Mouse (Mus musculus) retina, embryonic 14.5 days (tissue): ENCODE data around the gene Ptpn20.

Source experiments
- DNase-seq: peaks from one replicate; pipeline ENCODE4 v3.0.0-alpha.2; 2015; ENCODE audit warnings: low spot score

Gene Ptpn20

GRCm38 (mm10) chr14:33588951-33589350 lies at the start of gene Ptpn20:
TSS of gene Ptpn20 (plus strand) at chr14:33589207.
- DNase-seq: peak; percentile 21

- DNase-seq: no peak
These were observed 49.3 kb upstream of the Ptpn20 start for GRCm38 (mm10) chr14:33539559-33540167.

GRCm38 (mm10) chr14:33545565-33546143 lies 43.4 kb upstream of the Ptpn20 start:
- no peak for DNase-seq

GRCm38 (mm10) chr14:33548650-33549049 lies 40.4 kb upstream of the Ptpn20 start:
- no peak for DNase-seq

- DNase-seq: no peak
These were observed 39.2 kb upstream of the Ptpn20 start for GRCm38 (mm10) chr14:33549856-33550255.

- no peak for DNase-seq
These were observed 18.3 kb upstream of the Ptpn20 start for GRCm38 (mm10) chr14:33570737-33571136.

GRCm38 (mm10) chr14:33573643-33574042 lies 15.4 kb upstream of the Ptpn20 start:
- DNase-seq: no peak

GRCm38 (mm10) chr14:33579771-33580484 lies 9.1 kb upstream of the Ptpn20 start:
- DNase-seq: no peak

GRCm38 (mm10) chr14:33598376-33599130 lies 9.5 kb downstream of the Ptpn20 start:
- DNase-seq: no peak

- DNase-seq: no peak
These were observed 18.4 kb downstream of the Ptpn20 start for GRCm38 (mm10) chr14:33607431-33607830.

GRCm38 (mm10) chr14:33625036-33625435 lies 36.0 kb downstream of the Ptpn20 start:
- no peak for DNase-seq

GRCm38 (mm10) chr14:33632790-33633372 lies 43.9 kb downstream of the Ptpn20 start:
- DNase-seq: peak; percentile 71

- no peak for DNase-seq
These were observed 45.3 kb downstream of the Ptpn20 start for GRCm38 (mm10) chr14:33634354-33634753.

GRCm38 (mm10) chr14:33634774-33635173 lies 45.8 kb downstream of the Ptpn20 start:
- DNase-seq: no peak

GRCm38 (mm10) chr14:33639357-33639756 lies 50.4 kb downstream of the Ptpn20 start:
- DNase-seq: peak; percentile 47

- no peak for DNase-seq
These were observed 61.7 kb downstream of the Ptpn20 start for GRCm38 (mm10) chr14:33650721-33651120.

GRCm38 (mm10) chr14:33657471-33657901 lies 68.5 kb downstream of the Ptpn20 start:
- no peak for DNase-seq

- DNase-seq: no peak
These were observed 69.3 kb downstream of the Ptpn20 start for GRCm38 (mm10) chr14:33658331-33658730.

GRCm38 (mm10) chr14:33662080-33662479 lies 73.1 kb downstream of the Ptpn20 start:
- no peak for DNase-seq

GRCm38 (mm10) chr14:33666301-33666700 lies 77.3 kb downstream of the Ptpn20 start:
- no peak for DNase-seq

- no peak for DNase-seq
These were observed 80.9 kb downstream of the Ptpn20 start for GRCm38 (mm10) chr14:33669891-33670290.
